Mouse (Mus musculus) intestine, embryonic 16.5 days (tissue): ENCODE measurements at regions not wholly inside any gene's neighbourhood (a gene's known extent, or its start where the extent isn't known, plus 50 kb on each side); places are given as distances from the start of the nearest gene placed in this dataset.

Source experiments
- ATAC-seq: fragments of 200-750 bp; cut with Nextera tagmentation; 2 replicates; pipeline ENCODE4 v1.8.0; 2017; ENCODE audit warnings: moderate TSS enrichment, moderate library complexity
- H3K27ac ChIP-seq: fragments of 300-500 bp; sonication (generic); 2 replicates; pipeline ENCODE4 v1.5.1; 2014; ENCODE audit warnings: mild to moderate bottlenecking, low read length
- H3K27me3 ChIP-seq: fragments of 300-500 bp; sonication (generic); replicated peaks from 2 replicates; pipeline ENCODE4 v1.6.1; 2014; ENCODE audit warnings: low read length, control low read depth, mixed read lengths; ENCODE audit not compliant: control insufficient read depth, insufficient read depth
- H3K36me3 ChIP-seq: fragments of 300-500 bp; sonication (generic); 2 replicates; pipeline ENCODE4 v1.6.1; 2014; ENCODE audit warnings: low read length, control low read depth; ENCODE audit not compliant: control insufficient read depth, insufficient read depth
- H3K4me1 ChIP-seq: fragments of 300-500 bp; sonication (generic); 2 replicates; pipeline ENCODE4 v1.6.1; 2014; ENCODE audit warnings: low read length, control low read depth, mixed read lengths; ENCODE audit not compliant: control insufficient read depth, insufficient read depth
- H3K4me2 ChIP-seq: fragments of 300-500 bp; sonication (generic); 2 replicates; pipeline ENCODE4 v1.6.1; 2014; ENCODE audit warnings: low read depth, low read length, control low read depth
- H3K4me3 ChIP-seq: fragments of 300-500 bp; sonication (generic); 2 replicates; pipeline ENCODE4 v1.5.1; 2014; ENCODE audit warnings: mild to moderate bottlenecking, low read length
- H3K9ac ChIP-seq: fragments of 300-500 bp; sonication (generic); 2 replicates; pipeline ENCODE4 v1.6.1; 2014; ENCODE audit warnings: low read depth, low read length
- H3K9me3 ChIP-seq: fragments of 300-500 bp; sonication (generic); 2 replicates; pipeline ENCODE4 v1.6.1; 2016; ENCODE audit warnings: low read length, control low read depth; ENCODE audit not compliant: control insufficient read depth
- WGBS: fragments of 180-500 bp; shearing (Covaris S2); extraction: QIAGEN DNeasy Blood & Tissue Kit; methylation state at CpG from one replicate; pipeline ENCODE4 v1.1.7; 2014; 5-methylcytosine and 5-hydroxymethylcytosine counted together

GRCm38 (mm10) chr9:117814661-117815060 is 184.9 kb upstream of the Rbms3 start:
- 55% methylated on average over 4 of the region's 4 CpGs for WGBS
- ATAC-seq = no peak
- H3K36me3 ChIP-seq = no peaks in the 10 kb centered on the region
- H3K27ac ChIP-seq = no peak overlapping the region
- H3K9me3 ChIP-seq = no peaks in the 10 kb centered on the region
- no peaks in the 10 kb centered on the region for H3K4me1 ChIP-seq
- no peak overlapping the region for H3K4me3 ChIP-seq
- H3K27me3 ChIP-seq = no peaks in the 10 kb centered on the region
- no peak overlapping the region for H3K4me2 ChIP-seq
- no peak overlapping the region for H3K9ac ChIP-seq

- Histone ChIP-seq H3K27ac (no peak overlapping the region), H3K9me3 (no peaks in the 10 kb centered on the region), H3K9ac (no peak overlapping the region), H3K27me3 (no peaks in the 10 kb centered on the region), H3K4me1 (no peaks in the 10 kb centered on the region), H3K4me2 (no peak overlapping the region), H3K36me3 (no peaks in the 10 kb centered on the region), H3K4me3 (no peak overlapping the region)
- WGBS = 69% methylated on average over 9 of the region's 9 CpGs
- no peak for ATAC-seq
Observed at GRCm38 (mm10) chr9:117813216-117813615, 183.5 kb upstream of the Rbms3 start.

GRCm38 (mm10) chr9:117805812-117806211 is 176.1 kb upstream of the Rbms3 start:
- WGBS = 74% methylated on average over 9 of the region's 9 CpGs
- Histone ChIP-seq H3K9me3 (no peaks in the 10 kb centered on the region), H3K36me3 (no peaks in the 10 kb centered on the region), H3K4me2 (no peak overlapping the region), H3K4me3 (no peak overlapping the region), H3K9ac (no peak overlapping the region), H3K27me3 (no peaks in the 10 kb centered on the region), H3K27ac (no peak overlapping the region), H3K4me1 (no peaks in the 10 kb centered on the region)
- no peak for ATAC-seq

DNA sequence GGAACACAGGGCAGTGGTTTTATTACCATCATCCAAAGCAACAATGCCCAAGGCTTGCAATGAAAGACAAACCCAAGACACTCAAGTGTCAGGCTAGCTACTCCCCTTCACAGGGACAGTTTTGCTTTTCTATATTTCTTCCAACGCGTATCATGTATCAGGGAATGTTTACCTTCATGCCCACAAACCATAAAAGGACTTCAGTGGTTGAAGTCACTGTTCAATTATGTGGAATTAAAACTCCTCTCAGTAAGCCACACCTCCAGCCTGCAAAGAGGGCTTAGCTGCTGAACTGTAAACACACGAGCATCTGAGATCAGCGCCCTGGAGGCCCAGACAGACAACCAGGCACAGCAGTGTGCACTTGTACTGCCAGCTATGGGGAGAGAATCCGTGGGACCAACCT is 154.5 kb upstream of the Rbms3 start:
- no peak overlapping the region for H3K9ac ChIP-seq
- H3K4me3 ChIP-seq = no peak overlapping the region
- no peaks in the 10 kb centered on the region for H3K36me3 ChIP-seq
- no peak overlapping the region for H3K4me2 ChIP-seq
- no peak for ATAC-seq
- H3K27ac ChIP-seq = no peak overlapping the region
- no peaks in the 10 kb centered on the region for H3K9me3 ChIP-seq
- H3K27me3 ChIP-seq = no peaks in the 10 kb centered on the region
- WGBS = 44% methylated on average over 5 of the region's 5 CpGs
- no peaks in the 10 kb centered on the region for H3K4me1 ChIP-seq

DNA sequence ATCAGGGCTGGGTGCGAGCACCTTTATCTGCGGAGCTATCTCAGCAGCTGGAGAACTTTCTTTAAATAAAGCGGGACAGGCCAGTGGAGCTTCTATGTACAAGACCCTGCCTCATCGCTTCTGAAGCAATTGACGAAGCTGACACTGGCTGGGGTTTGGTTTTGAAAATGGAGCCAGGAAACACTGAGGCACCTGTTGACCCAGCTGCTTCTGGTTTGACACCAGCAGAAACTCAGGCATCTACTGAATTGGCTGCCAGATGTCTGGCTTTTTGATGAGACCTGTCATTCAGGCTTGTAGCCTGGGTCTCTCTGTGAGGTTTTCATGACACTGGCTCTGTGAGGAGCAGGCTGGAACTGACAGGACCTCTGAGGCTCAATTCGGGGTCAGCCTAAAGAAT is 124.9 kb upstream of the Rbms3 start:
- ATAC-seq = no peak
- 88% methylated on average over 6 of the region's 6 CpGs for WGBS
- Histone ChIP-seq H3K27me3 (no peaks in the 10 kb centered on the region), H3K4me2 (no peak overlapping the region), H3K4me1 (no peaks in the 10 kb centered on the region), H3K9ac (no peak overlapping the region), H3K4me3 (no peak overlapping the region), H3K36me3 (no peaks in the 10 kb centered on the region), H3K27ac (no peak overlapping the region), H3K9me3 (no peaks in the 10 kb centered on the region)

- Histone ChIP-seq H3K27ac (no peak overlapping the region), H3K27me3 (no peaks in the 10 kb centered on the region), H3K4me2 (no peak overlapping the region), H3K36me3 (no peaks in the 10 kb centered on the region), H3K4me3 (no peak overlapping the region), H3K4me1 (no peaks in the 10 kb centered on the region), H3K9me3 (no peaks in the 10 kb centered on the region), H3K9ac (no peak overlapping the region)
- no peak for ATAC-seq
- WGBS = 76% methylated on average over 3 of the region's 3 CpGs
Observed at GRCm38 (mm10) chr9:117753466-117753865, 123.8 kb upstream of the Rbms3 start.

DNA sequence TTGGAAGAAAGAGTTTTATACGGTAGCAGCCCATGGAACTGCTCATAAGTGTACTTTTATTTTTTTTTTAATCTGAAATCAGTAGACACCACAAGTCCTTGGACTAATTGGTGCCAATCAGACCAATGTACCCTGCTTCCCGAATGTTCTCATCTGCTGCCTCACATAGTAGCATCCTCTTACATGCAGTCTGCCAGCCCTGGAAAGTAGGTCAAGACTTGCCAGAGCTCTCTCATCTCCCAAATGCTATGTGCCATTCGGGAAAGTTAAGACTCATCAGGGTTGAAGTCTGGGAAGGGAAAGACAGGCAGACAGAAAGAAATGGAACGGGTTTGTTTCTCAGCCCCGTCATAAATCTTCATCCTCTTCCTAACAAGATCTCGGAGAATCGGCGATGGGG is 115.2 kb upstream of the Rbms3 start:
- no peaks in the 10 kb centered on the region for H3K9me3 ChIP-seq
- ATAC-seq = no peak
- no peak overlapping the region for H3K4me3 ChIP-seq
- no peak overlapping the region for H3K9ac ChIP-seq
- H3K27me3 ChIP-seq = no peaks in the 10 kb centered on the region
- no peak overlapping the region for H3K4me2 ChIP-seq
- H3K27ac ChIP-seq = no peak overlapping the region
- H3K36me3 ChIP-seq = no peaks in the 10 kb centered on the region
- H3K4me1 ChIP-seq = no peaks in the 10 kb centered on the region
- 92% methylated on average over 8 of the region's 8 CpGs for WGBS

GRCm38 (mm10) chr9:117729366-117729765 is 99.7 kb upstream of the Rbms3 start:
- WGBS = 89% methylated on average over 6 of the region's 6 CpGs
- no peaks in the 10 kb centered on the region for H3K27me3 ChIP-seq

GRCm38 (mm10) chr9:117720161-117720598 is 90.5 kb upstream of the Rbms3 start:
- no peak overlapping the region for H3K4me3 ChIP-seq
- no peak overlapping the region for H3K9ac ChIP-seq
- 44% methylated on average over 7 of the region's 7 CpGs for WGBS
- H3K27me3 ChIP-seq = no peaks in the 10 kb centered on the region
- ATAC-seq = no peak
- H3K9me3 ChIP-seq = peaks cover 4% of the 10 kb centered on the region; the same call in 1 of the 2 replicates
- 0 out of 2 replicates have a peak, but pooled peaks cover 3% of the 10 kb centered on the region for H3K4me1 ChIP-seq
- H3K4me2 ChIP-seq = no peak overlapping the region
- no peaks in the 10 kb centered on the region for H3K36me3 ChIP-seq
- H3K27ac ChIP-seq = no peak overlapping the region

More at GRCm38 (mm10) chr9:117729366-117729765, 99.7 kb upstream of the Rbms3 start:
- H3K4me3 ChIP-seq = no peak overlapping the region
- no peak overlapping the region for H3K4me2 ChIP-seq
- H3K36me3 ChIP-seq = no peaks in the 10 kb centered on the region
- no peaks in the 10 kb centered on the region for H3K9me3 ChIP-seq
- no peak overlapping the region for H3K9ac ChIP-seq
- H3K27ac ChIP-seq = no peak overlapping the region
- no peak for ATAC-seq
- H3K4me1 ChIP-seq = no peaks in the 10 kb centered on the region

DNA sequence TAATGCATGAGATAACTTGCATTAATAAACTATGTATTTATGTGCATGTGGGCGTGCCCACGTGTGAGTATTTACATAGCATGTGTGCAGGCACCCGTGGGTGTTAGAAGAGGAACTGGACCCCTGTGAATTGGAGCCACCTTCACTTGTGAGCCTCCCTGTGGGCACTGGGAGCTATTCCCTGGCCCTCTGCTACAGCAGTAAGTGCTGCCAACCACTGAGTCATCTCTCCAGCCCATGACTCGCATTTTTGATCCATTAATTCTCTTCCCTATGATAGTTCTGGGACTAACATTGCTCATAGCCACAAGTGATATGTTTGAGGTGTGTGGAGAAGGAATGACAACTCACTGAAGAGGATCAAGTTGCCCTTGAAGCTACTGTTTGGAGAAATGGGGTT is 87.6 kb upstream of the Rbms3 start:
- Histone ChIP-seq H3K9ac (no peak overlapping the region), H3K36me3 (no peaks in the 10 kb centered on the region), H3K4me2 (no peak overlapping the region), H3K27me3 (no peaks in the 10 kb centered on the region), H3K4me3 (no peak overlapping the region), H3K9me3 (no peaks in the 10 kb centered on the region), H3K27ac (no peak overlapping the region), H3K4me1 (0 out of 2 replicates have a peak, but pooled peaks cover 3% of the 10 kb centered on the region)
- ATAC-seq = no peak
- 84% methylated on average over 4 of the region's 4 CpGs for WGBS
